Mouse (Mus musculus): Measurements from ENCODE around the gene Greb1. TPM values are rescaled to one million over a fixed set of nuclear protein-coding genes. Genes with fewer than 3 reads are reported as not detected.

Greb1 gene
- polyA plus RNA-seq, 1 experiment = not detected

DNA sequence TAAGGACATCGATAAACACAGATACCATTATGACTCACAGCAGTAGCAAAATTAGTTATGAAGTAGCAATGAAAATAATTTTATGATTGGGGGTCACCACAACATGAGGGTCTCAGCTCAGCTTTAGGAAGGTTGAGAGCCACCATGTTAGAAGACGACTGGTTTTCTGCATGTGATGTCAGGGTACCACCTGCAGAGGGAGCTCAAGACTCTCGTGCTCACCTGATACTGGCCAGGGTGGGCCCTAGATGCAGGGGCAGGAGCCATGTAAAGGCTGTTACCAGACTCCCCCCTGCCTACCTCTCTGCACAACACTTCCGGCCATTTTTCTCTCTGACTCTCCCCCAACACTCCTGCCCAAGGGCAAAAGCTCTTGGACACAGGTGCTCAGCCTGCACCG, 158.7 kb downstream of the Greb1 start:
- no peak for TF ChIP-seq CTCF (IDR thresholded peaks at IDR 0.05; ENCODE audit: insufficient read depth, low read depth, low read length)
- Histone ChIP-seq H3K4me1 (ENCODE audit: control insufficient read depth, insufficient read depth, low read length) (peaks cover 13% of the 10 kb centered on the region), H3K27ac (ENCODE audit: insufficient read depth, low read depth, low read length) (no peak overlapping the region), H3K4me3 (ENCODE audit: insufficient read depth, low read depth, low read length) (no peak overlapping the region)
- WGBS = 76% methylated on average over 5 of the region's 5 CpGs

DNA sequence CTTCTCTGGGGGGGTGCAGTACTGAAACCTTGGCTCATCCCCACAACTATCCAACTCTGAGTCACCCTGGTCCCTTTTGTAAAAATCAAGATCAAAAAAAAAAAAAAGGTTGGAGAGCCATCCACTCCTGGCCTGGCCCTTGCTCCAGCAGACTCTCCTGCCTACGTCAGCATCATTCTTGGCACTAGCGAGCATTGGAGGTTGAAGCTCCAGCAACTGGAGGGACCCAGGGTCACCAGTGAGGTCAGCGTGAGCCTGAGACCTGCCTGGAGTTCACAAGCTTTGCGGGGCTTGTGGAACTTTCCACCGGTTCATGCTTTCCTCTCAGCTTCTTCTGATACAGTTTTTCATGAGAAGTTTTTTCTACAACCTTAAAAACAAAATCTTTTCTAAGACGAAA, 160.6 kb downstream of the Greb1 start:
- 96% methylated on average over 6 of the region's 6 CpGs for WGBS
- Histone ChIP-seq H3K4me3 (ENCODE audit: insufficient read depth, low read depth, low read length) (no peak overlapping the region), H3K27ac (ENCODE audit: insufficient read depth, low read depth, low read length) (no peak overlapping the region), H3K4me1 (ENCODE audit: control insufficient read depth, insufficient read depth, low read length) (peaks cover 10% of the 10 kb centered on the region)
- TF ChIP-seq CTCF (IDR thresholded peaks at IDR 0.05; ENCODE audit: insufficient read depth, low read depth, low read length) = no peak
- no peak for TF ChIP-seq POLR2A (IDR thresholded peaks at IDR 0.05; ENCODE audit: insufficient read depth, low read depth, low read length)

DNA sequence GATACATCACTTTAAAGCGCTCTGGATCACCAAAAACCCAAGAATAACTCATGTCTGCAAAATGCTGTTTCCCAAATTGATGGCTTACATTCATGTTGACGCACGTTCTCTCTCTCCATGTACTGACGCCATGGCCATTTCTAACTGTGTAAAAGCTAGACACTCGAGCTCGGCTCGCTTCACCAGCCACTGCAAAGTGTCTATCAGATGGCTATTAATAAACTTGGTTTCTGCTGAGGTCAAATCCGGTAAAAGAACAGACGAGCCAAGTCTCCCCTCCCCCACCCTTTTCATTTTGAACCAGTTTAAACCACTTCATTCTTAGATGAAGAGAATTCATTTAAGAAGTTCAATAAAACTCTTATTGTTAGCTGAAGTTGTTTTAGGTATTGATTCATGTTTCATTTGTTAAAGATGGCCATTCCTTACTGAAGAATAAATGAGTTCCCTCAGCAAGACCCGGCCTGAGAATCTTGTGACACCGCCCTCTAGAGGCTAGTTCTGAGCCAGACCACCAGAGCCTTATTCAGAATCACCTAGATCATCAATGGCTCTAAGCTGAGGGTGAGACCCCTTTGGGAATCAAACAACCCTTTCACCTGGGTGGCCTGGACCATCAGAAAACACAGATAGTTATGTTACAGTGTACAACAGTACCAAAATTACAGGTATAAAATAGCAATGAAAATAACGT, 161.5 kb downstream of the Greb1 start:
- Histone ChIP-seq H3K4me3 (ENCODE audit: insufficient read depth, low read depth, low read length) (no peak overlapping the region), H3K27ac (ENCODE audit: insufficient read depth, low read depth, low read length) (no peak overlapping the region), H3K4me1 (ENCODE audit: control insufficient read depth, insufficient read depth, low read length) (peaks cover 7% of the 10 kb centered on the region)
- WGBS = 73% methylated on average over 12 of the region's 12 CpGs
- TF ChIP-seq CTCF (IDR thresholded peaks at IDR 0.05; ENCODE audit: insufficient read depth, low read depth, low read length) (no peak), POLR2A (IDR thresholded peaks at IDR 0.05; ENCODE audit: insufficient read depth, low read depth, low read length) (no peak)

DNA sequence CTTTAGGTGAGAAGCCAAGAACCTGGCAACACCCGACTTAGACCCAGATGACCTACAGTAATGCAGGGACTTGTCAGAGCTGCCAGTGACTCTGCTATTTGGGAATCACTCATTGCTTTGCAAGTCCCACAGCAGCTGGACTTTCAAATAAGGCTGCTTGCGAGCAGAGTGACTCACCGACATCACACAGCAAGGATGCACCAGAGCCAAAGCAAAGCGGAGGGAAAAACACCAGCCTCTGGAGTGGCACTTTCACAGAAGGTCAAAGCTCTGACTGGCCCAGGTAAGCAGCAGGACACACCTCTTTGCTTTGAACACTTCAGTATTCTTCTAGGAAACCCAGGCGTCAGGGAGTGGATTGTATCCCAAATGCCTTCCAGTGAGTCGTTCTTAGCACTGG, 164.9 kb downstream of the Greb1 start:
- Histone ChIP-seq H3K27ac (ENCODE audit: insufficient read depth, low read depth, low read length) (no peak overlapping the region), H3K4me1 (ENCODE audit: control insufficient read depth, insufficient read depth, low read length) (no peaks in the 10 kb centered on the region), H3K4me3 (ENCODE audit: insufficient read depth, low read depth, low read length) (no peak overlapping the region)
- TF ChIP-seq CTCF (IDR thresholded peaks at IDR 0.05; ENCODE audit: insufficient read depth, low read depth, low read length) (no peak), POLR2A (IDR thresholded peaks at IDR 0.05; ENCODE audit: insufficient read depth, low read depth, low read length) (no peak)
- 67% methylated on average over 6 of the region's 6 CpGs for WGBS

DNA sequence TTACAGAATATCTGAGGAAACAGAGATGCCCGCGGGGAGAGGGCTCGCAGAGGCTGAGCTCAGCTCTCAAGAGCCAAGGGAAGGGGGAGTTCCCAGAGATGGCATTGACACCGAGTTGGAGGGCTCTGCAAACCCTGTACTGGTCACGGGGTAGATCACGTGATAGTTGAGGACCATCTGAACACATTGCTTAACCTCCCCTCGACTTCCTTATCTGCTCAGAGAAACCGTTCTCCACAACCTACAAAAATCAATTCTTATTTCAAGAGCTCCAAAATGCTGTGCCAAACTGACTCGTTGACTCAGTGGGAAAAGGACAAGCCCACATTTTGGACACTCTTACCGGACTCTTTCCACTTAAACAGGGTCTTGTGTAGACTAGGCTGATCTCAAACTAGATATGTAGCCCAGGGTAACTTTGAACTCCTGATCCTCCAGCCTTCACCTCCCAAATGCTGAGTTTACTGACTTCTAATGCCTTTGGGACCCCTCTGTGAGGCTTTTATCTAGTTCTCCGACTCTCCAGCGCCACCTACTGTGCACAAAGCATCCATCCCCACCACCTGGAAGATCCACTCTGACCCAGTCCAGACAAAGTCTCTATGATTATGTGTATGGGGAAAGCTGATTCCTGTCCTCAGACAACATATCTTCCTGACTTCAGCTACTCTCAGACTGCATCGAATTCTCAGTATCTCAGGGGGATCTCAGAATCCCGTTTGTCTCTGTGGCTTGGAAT, 166.4 kb downstream of the Greb1 start:
- TF ChIP-seq POLR2A (IDR thresholded peaks at IDR 0.05; ENCODE audit: insufficient read depth, low read depth, low read length) (no peak), CTCF (IDR thresholded peaks at IDR 0.05; ENCODE audit: insufficient read depth, low read depth, low read length) (0 out of 2 replicates have a peak, but pooled peaks have one; percentile 24)

DNA sequence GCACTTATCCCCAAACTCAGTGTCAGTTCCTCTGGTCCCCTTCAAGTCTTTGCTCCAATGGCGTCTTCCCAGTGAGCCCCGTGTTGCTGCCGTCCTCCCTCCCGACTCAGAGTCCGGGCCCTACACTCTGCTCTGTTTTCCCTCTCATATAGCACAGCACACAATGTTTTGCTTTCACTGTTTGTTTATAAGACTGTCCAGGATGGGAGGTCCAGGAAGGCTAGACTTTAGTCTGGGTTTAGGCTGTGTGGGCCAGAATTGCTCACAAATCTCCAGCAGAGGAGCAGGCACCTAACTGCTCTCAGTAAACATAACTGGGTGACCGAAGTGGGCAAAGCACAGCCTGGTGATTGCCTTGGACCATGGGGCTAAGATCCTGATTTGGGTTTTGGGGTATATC, 167.5 kb downstream of the Greb1 start:
- H3K27ac ChIP-seq (ENCODE audit: insufficient read depth, low read depth, low read length) = no peak overlapping the region
- H3K4me1 ChIP-seq (ENCODE audit: control insufficient read depth, insufficient read depth, low read length) = 0 out of 2 replicates have a peak, but pooled peaks cover 2% of the 10 kb centered on the region
- TF ChIP-seq CTCF (IDR thresholded peaks at IDR 0.05; ENCODE audit: insufficient read depth, low read depth, low read length) = no peak
- no peak for TF ChIP-seq POLR2A (IDR thresholded peaks at IDR 0.05; ENCODE audit: insufficient read depth, low read depth, low read length)
- H3K4me3 ChIP-seq (ENCODE audit: insufficient read depth, low read depth, low read length) = no peak overlapping the region
- WGBS = 96% methylated on average over 6 of the region's 6 CpGs

More for the DNA sequence above, 166.4 kb downstream of the Greb1 start:
- WGBS = 59% methylated on average over 14 of the region's 14 CpGs
- Histone ChIP-seq H3K4me3 (ENCODE audit: insufficient read depth, low read depth, low read length) (no peak overlapping the region), H3K4me1 (ENCODE audit: control insufficient read depth, insufficient read depth, low read length) (0 out of 2 replicates have a peak, but pooled peaks cover 2% of the 10 kb centered on the region), H3K27ac (ENCODE audit: insufficient read depth, low read depth, low read length) (no peak overlapping the region)

DNA sequence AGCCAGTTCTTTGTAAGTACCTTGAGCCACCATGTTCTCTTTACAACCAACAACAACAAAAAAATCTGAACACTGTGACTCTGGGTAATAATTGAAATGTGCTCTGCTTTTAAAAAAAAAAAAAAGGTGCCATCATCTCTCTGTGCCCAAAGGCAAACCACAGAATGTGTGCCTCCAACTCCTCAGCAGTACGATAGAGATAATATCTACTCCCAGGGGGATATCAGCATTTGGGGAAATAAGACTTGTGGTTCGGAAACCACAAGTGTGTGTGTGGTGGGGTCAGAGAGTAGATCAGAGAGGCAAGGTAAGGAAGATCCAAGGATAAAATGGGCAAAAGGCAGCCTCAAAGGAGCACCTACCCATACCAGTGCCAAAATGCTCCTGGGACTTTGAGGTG, 169.3 kb downstream of the Greb1 start:
- no peak overlapping the region for H3K27ac ChIP-seq (ENCODE audit: insufficient read depth, low read depth, low read length)
- no peak overlapping the region for H3K4me3 ChIP-seq (ENCODE audit: insufficient read depth, low read depth, low read length)
- 0 out of 2 replicates have a peak, but pooled peaks cover 2% of the 10 kb centered on the region for H3K4me1 ChIP-seq (ENCODE audit: control insufficient read depth, insufficient read depth, low read length)
- TF ChIP-seq CTCF (IDR thresholded peaks at IDR 0.05; ENCODE audit: insufficient read depth, low read depth, low read length) (no peak), POLR2A (IDR thresholded peaks at IDR 0.05; ENCODE audit: insufficient read depth, low read depth, low read length) (no peak)
- WGBS = 93% methylated on average over 2 of the region's 2 CpGs

DNA sequence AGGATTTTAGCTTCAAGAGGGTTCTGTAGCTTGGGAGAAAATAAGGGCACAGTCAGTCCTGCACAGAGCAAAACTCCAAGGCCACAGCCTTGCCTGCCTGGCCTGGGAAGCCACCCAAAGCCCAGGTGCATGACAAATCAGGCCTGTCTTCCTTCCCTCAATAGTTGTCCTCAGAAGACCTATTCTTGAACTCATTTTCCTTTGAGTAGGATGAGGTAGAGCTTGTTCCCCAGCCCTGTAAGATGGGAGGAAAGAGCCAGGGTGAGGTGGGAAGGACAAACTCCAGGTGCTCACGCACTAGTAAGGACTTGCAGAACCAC, 169.9 kb downstream of the Greb1 start:
- no peak for TF ChIP-seq POLR2A (IDR thresholded peaks at IDR 0.05; ENCODE audit: insufficient read depth, low read depth, low read length)
- TF ChIP-seq CTCF (IDR thresholded peaks at IDR 0.05; ENCODE audit: insufficient read depth, low read depth, low read length) = no peak
- WGBS = 97% methylated on average over 1 of the region's 1 CpGs
- Histone ChIP-seq H3K4me1 (ENCODE audit: control insufficient read depth, insufficient read depth, low read length) (0 out of 2 replicates have a peak, but pooled peaks cover 2% of the 10 kb centered on the region), H3K27ac (ENCODE audit: insufficient read depth, low read depth, low read length) (no peak overlapping the region), H3K4me3 (ENCODE audit: insufficient read depth, low read depth, low read length) (no peak overlapping the region)

DNA sequence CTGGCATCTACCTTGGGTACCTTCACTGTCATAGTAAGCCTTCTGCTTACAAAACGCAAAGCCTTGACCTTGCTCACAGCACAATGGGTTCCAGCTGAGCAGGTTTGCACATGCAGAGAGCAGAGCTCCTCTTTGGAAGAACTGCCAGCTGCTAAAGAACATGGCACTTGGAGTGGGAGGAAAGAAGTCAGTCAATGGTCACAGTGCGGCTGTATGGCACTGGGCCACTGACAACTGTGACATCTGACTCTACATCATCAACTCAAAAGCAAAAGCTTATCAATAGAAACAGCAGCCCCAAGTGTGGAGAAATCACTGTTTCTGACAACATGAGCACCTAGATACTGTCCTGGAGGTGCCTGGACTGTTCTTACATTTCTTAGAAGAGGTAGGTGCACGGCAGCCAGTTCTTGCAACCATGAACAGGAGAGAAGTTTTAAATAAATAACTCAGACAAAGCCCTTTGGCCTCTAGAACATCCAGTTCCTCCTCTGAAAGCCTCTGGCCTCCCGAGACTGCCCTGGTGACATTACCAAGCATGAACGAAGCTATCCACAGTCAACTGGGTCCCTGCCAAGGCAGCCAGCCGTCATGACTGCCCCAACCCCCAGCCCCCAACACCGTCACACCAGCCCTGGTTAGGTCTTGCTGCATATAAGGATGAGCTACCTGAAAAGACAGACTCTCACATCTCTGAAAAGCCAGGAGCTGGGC, 170.4 kb downstream of the Greb1 start:
- WGBS = 59% methylated on average over 7 of the region's 7 CpGs
- Histone ChIP-seq H3K27ac (ENCODE audit: insufficient read depth, low read depth, low read length) (no peak overlapping the region), H3K4me1 (ENCODE audit: control insufficient read depth, insufficient read depth, low read length) (0 out of 2 replicates have a peak, but pooled peaks cover 2% of the 10 kb centered on the region), H3K4me3 (ENCODE audit: insufficient read depth, low read depth, low read length) (no peak overlapping the region)
- TF ChIP-seq POLR2A (IDR thresholded peaks at IDR 0.05; ENCODE audit: insufficient read depth, low read depth, low read length) = no peak
- no peak for TF ChIP-seq CTCF (IDR thresholded peaks at IDR 0.05; ENCODE audit: insufficient read depth, low read depth, low read length)

Other genes with a start within 250 kb of the Greb1 start
- gene Lpin1, start 189.9 kb downstream of the Greb1 start, polyA plus RNA-seq (2012; ENCODE audit: insufficient read depth, insufficient read length, low replicate concordance, missing spikeins) = 149 TPM in 1 of 2 replicates, not detected in the other
- not detected in 2 replicates for gene Ntsr2, start 147.5 kb downstream of the Greb1 start, polyA plus RNA-seq (2012; ENCODE audit: insufficient read depth, insufficient read length, low replicate concordance, missing spikeins)
- not detected in 2 replicates for gene E2f6, start 10.1 kb upstream of the Greb1 start, polyA plus RNA-seq (2012; ENCODE audit: insufficient read depth, insufficient read length, low replicate concordance, missing spikeins)
- 111 TPM in 1 of 2 replicates, not detected in the other for gene Rock2, start 94.0 kb upstream of the Greb1 start, polyA plus RNA-seq (2012; ENCODE audit: insufficient read depth, insufficient read length, low replicate concordance, missing spikeins)
- not detected in 2 replicates for gene Pqlc3, start 199.5 kb upstream of the Greb1 start, polyA plus RNA-seq (2012; ENCODE audit: insufficient read depth, insufficient read length, low replicate concordance, missing spikeins)
- not detected in 2 replicates for gene 2410004P03Rik, start 210.8 kb upstream of the Greb1 start, polyA plus RNA-seq (2012; ENCODE audit: insufficient read depth, insufficient read length, low replicate concordance, missing spikeins)